30 mouse cellular contexts compared by ENCODE assay signal in genomic region chr13:33067387-33067977, GRCm38 (mm10). TPM values are rescaled to one million over a fixed set of nuclear protein-coding genes. Genes with fewer than 3 reads are reported as not detected.
A peak's percentile ranks its signal among the peaks of the same experiment; 100 is the strongest.
DNase-seq lines count a peak whose midpoint lies in the region; ATAC-seq and TF ChIP-seq lines count a peak whose summit lies in the region.
"Had no signal": no experiment of that assay in that cellular context is flagged by ENCODE, and none has a peak within 500 bp of the region (broad histone marks: within the 10 kb centered on the region; RNA-seq: fewer than 3 reads in every experiment).

No protein-coding gene starts in this region.

- intact Hi-C loops in left cerebral cortex, postnatal 14 days (cut with DNase I): no loop called here

- H3K27me3 ChIP-seq in lung, embryonic 14.5 days (ENCODE audit: insufficient read depth, low read length): no peaks in the 10 kb centered on the region
- no peaks in the 10 kb centered on the region for H3K27me3 ChIP-seq in embryonic facial prominence, embryonic 14.5 days (replicated peaks; ENCODE audit: control insufficient read depth, insufficient read depth, low read length)
- H3K27me3 ChIP-seq: CH12.LX; forebrain, embryonic 13.5 days; hindbrain, embryonic 13.5 days; liver, embryonic 13.5 days; lung, embryonic 15.5 days; neural tube, embryonic 15.5 days had no signal

- TF ChIP-seq CTCF in lung, embryonic 14.5 days (IDR thresholded peaks at IDR 0.05; ENCODE audit: low read depth): no peak

- no peaks in the 10 kb centered on the region for H3K4me1 ChIP-seq in lung, embryonic 14.5 days (ENCODE audit: insufficient read depth)
- H3K4me1 ChIP-seq in embryonic facial prominence, embryonic 14.5 days (ENCODE audit: control insufficient read depth, insufficient read depth, low read length): no peaks in the 10 kb centered on the region
- H3K4me1 ChIP-seq: forebrain, embryonic 13.5 days; hindbrain, embryonic 13.5 days; liver, embryonic 13.5 days; lung, embryonic 15.5 days; neural tube, embryonic 15.5 days had no signal

- 60% methylated on average over 1 of the region's 1 CpGs for WGBS in lung, embryonic 14.5 days
- 65% methylated on average over 1 of the region's 1 CpGs for WGBS in embryonic facial prominence, embryonic 14.5 days

- ATAC-seq in lung, embryonic 14.5 days (ENCODE audit: insufficient read depth): no peak
- ATAC-seq in embryonic facial prominence, embryonic 14.5 days (ENCODE audit: low read depth): peak; percentile 92
- ATAC-seq in megakaryocyte progenitor cell, adult 5-6 weeks (replicated peaks; ENCODE audit: poor library complexity): peak; percentile 48
- ATAC-seq: forebrain, embryonic 13.5 days had no signal

- H3K36me3 ChIP-seq in lung, embryonic 14.5 days (ENCODE audit: insufficient read depth): no peaks in the 10 kb centered on the region
- H3K36me3 ChIP-seq in embryonic facial prominence, embryonic 14.5 days (ENCODE audit: control insufficient read depth, insufficient read depth, low read length): no peaks in the 10 kb centered on the region
- H3K36me3 ChIP-seq: G1E; hindbrain, embryonic 13.5 days; liver, embryonic 13.5 days; lung, embryonic 15.5 days; neural tube, embryonic 15.5 days had no signal

- no peaks in the 10 kb centered on the region for H3K9me3 ChIP-seq in lung, embryonic 14.5 days (ENCODE audit: low read depth, low read length)
- no peaks in the 10 kb centered on the region for H3K9me3 ChIP-seq in embryonic facial prominence, embryonic 14.5 days (ENCODE audit: control insufficient read depth, low read length)
- H3K9me3 ChIP-seq: forebrain, embryonic 13.5 days; G1E; hindbrain, embryonic 13.5 days; liver, embryonic 13.5 days; lung, embryonic 15.5 days; neural tube, embryonic 15.5 days had no signal

- DNase-seq in lung, embryonic 14.5 days: no peak
- no peak for DNase-seq in lung, adult 18-20 months
- peak; percentile 64 for DNase-seq in embryonic facial prominence, embryonic 14.5 days (ENCODE audit: low spot score)
- DNase-seq in cerebellum, adult 9-10 months: no peak
- DNase-seq in right cerebral cortex, postnatal 4 days: no peak
- no peak for DNase-seq in left cerebral cortex, postnatal 14 days (ENCODE audit: low spot score in 2 of 2)
- DNase-seq: adrenal gland, adult 2 months; cerebellum, adult 2 months; cerebellum, postnatal 36 days; gastrocnemius, postnatal 25 days; heart, postnatal 36 days; kidney, adult 18-20 months; kidney, postnatal 4 days; layer of hippocampus, adult 9-11 months; liver, embryonic 13.5 days; thymus, postnatal 14 days had no signal

- no peak overlapping the region for H3K4me2 ChIP-seq in lung, embryonic 14.5 days
- H3K4me2 ChIP-seq in embryonic facial prominence, embryonic 14.5 days (ENCODE audit: low read depth, low read length): no peak overlapping the region
- H3K4me2 ChIP-seq: forebrain, embryonic 13.5 days; hindbrain, embryonic 13.5 days; liver, embryonic 13.5 days; lung, embryonic 15.5 days; midbrain, embryonic 11.5 days; neural tube, embryonic 15.5 days had no signal

- no peak overlapping the region for H3K4me3 ChIP-seq in lung, embryonic 14.5 days (ENCODE audit: low read depth, low read length)
- no peak overlapping the region for H3K4me3 ChIP-seq in embryonic facial prominence, embryonic 14.5 days (ENCODE audit: low read depth, low read length)
- H3K4me3 ChIP-seq: forebrain, embryonic 13.5 days; hindbrain, embryonic 13.5 days; liver, embryonic 13.5 days; lung, embryonic 15.5 days; neural tube, embryonic 15.5 days had no signal

- no peak overlapping the region for H3K9ac ChIP-seq in lung, embryonic 14.5 days
- H3K9ac ChIP-seq in embryonic facial prominence, embryonic 14.5 days (ENCODE audit: low read depth, low read length): no peak overlapping the region
- H3K9ac ChIP-seq: forebrain, embryonic 13.5 days; hindbrain, embryonic 13.5 days; liver, embryonic 13.5 days; lung, embryonic 15.5 days; neural tube, embryonic 15.5 days had no signal

- H3K27ac ChIP-seq in lung, embryonic 14.5 days (ENCODE audit: low read depth): 0 out of 2 replicates have a peak overlapping the region, but pooled peaks have one; percentile 4
- peak overlapping the region; percentile 78 for H3K27ac ChIP-seq in embryonic facial prominence, embryonic 14.5 days (replicated peaks; ENCODE audit: low read depth, low read length)
- H3K27ac ChIP-seq: forebrain, embryonic 13.5 days; hindbrain, embryonic 13.5 days; liver, embryonic 13.5 days; lung, embryonic 15.5 days; macrophage; neural tube, embryonic 15.5 days had no signal

RNA-seq across cellular contexts. Expression of gene Serpinb1b, which starts 10.9 kb away (rescaled TPM):
- 0.18 and 0.37 TPM in 2 replicates for polyA plus RNA-seq in lung, embryonic 14.5 days (2014; fragmentation: Nextera tagmentation; extraction: Ambion mirVana)
- 1.0 and 1.5 TPM in 2 replicates for polyA plus RNA-seq in embryonic facial prominence, embryonic 14.5 days (2014; fragmentation: Nextera tagmentation; extraction: Ambion mirVana)
- total RNA-seq in megakaryocyte progenitor cell, adult 5-6 weeks (2015): 0.37 TPM in 1 of 2 replicates, not detected in the other
- total RNA-seq in megakaryocyte progenitor cell, adult 5-6 weeks (2017): not detected in 2 replicates
- 1 to 10 TPM in 1 of 2 experiments, under 1 TPM in 1; 0.81 to 1.0 TPM for total RNA-seq in left cerebral cortex, postnatal 14 days (2021)
- total RNA-seq: G1E; gastrocnemius, postnatal 25 days; heart, adult 8-10 months; heart, postnatal 36 days had no signal
- polyA plus RNA-seq: G1E; kidney, embryonic 16.5 days; limb, embryonic 11.5 days; liver, embryonic 13.5 days; lung, embryonic 15.5 days; small intestine, adult 2 months had no signal

RNA-seq across cellular contexts. Expression of gene Serpinb9b, which starts 40.3 kb away (rescaled TPM):
- 0.27 and 0.36 TPM in 2 replicates for polyA plus RNA-seq in lung, embryonic 14.5 days (2014; fragmentation: Nextera tagmentation; extraction: Ambion mirVana)
- polyA plus RNA-seq in embryonic facial prominence, embryonic 14.5 days (2014; fragmentation: Nextera tagmentation; extraction: Ambion mirVana): 0.14 and 0.17 TPM in 2 replicates
- total RNA-seq in megakaryocyte progenitor cell, adult 5-6 weeks (2015): not detected in 2 replicates
- not detected in 2 replicates for total RNA-seq in megakaryocyte progenitor cell, adult 5-6 weeks (2017)
- total RNA-seq in left cerebral cortex, postnatal 14 days (2021): not detected
- total RNA-seq: gastrocnemius, postnatal 25 days; left cerebral cortex, adult 8-10 months had no signal
- polyA plus RNA-seq: G1E; kidney, embryonic 16.5 days; limb, embryonic 11.5 days; liver, embryonic 13.5 days; small intestine, adult 2 months had no signal
